Mouse (Mus musculus) erythroblast, embryonic 14.5 days (primary cell): ENCODE measurements around the gene Fbxo24. TPM values are rescaled to one million over a fixed set of nuclear protein-coding genes. Genes with fewer than 3 reads are reported as not detected.

Experiments
- H3K27me3 ChIP-seq: 2 replicates; pipeline ENCODE4 v1.6.1; 2012; ENCODE audit warnings: inconsistent platforms; ENCODE audit not compliant: control insufficient read depth
- H3K36me3 ChIP-seq: 2 replicates; pipeline ENCODE4 v1.6.1; 2012; ENCODE audit warnings: mild to moderate bottlenecking, inconsistent platforms; ENCODE audit not compliant: control insufficient read depth
- H3K4me1 ChIP-seq: 2 replicates; pipeline ENCODE4 v1.6.1; 2012; ENCODE audit warnings: inconsistent platforms; ENCODE audit not compliant: control insufficient read depth
- H3K4me3 ChIP-seq: replicated peaks from 2 replicates; pipeline ENCODE3; 2012; ENCODE audit warnings: moderate library complexity, mild to moderate bottlenecking, inconsistent platforms
- H3K9me3 ChIP-seq: 2 replicates; pipeline ENCODE4 v1.6.1; 2012; ENCODE audit warnings: low read length, inconsistent platforms, mixed read lengths; ENCODE audit not compliant: control insufficient read depth
- GATA1 ChIP-seq: IDR thresholded peaks from 2 replicates; pipeline ENCODE4 v1.6.1; 2012; ENCODE audit warnings: low read length, inconsistent platforms, mixed read lengths
- TAL1 ChIP-seq: IDR thresholded peaks from 3 replicates; pipeline ENCODE4 v1.6.1; 2012; ENCODE audit warnings: low read length, inconsistent platforms, mixed read lengths
- polyA plus RNA-seq: library from polyadenylated mRNA; stranded (reverse); fragments of >175 nt; gene quantifications from 2 replicates; pipeline ENCODE4 v1.2.3, GENCODE M21; 2012

Gene Fbxo24
- not detected in 2 replicates for polyA plus RNA-seq

DNA sequence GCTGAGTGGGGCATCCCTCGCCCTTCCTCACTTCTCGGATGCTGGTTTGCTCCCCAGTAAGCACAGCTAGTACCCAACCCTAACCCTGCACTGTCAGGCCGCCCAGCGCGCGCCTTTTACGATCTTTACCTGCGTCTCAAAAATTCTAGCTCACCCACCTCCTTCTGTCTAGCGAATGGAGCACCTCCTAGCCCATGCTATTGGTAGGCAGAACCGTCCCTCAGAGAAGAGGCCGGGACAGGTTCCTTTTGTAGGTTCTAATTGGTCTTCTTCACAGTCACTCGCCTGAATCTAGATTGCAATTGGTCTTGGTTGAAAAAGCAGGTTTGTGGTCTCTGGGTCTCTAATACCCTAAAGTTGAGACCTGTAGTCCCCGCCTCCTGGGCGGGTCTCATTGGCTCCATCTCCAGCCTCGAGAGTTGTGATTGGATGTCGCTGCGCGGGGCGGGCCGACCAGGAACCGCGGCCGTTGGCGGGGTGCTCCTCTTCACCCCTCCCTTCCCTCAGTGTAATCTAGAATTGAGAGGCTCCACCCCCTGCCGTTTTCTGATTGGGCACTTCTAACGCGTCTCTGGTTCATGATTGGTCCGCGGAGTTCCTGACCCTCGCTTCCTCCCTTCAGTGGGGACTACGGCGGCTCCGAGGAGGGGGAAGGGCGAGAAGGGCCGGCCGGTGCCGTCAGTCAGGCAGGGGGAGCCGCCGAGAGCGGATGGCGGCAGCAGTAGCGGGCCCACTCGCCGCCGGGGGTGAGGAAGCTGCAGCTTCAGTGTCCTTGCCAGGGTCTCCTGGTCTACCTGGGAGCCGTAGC lies at the start of gene Fbxo24, which contains the start of the genes Lrch4 and Gm20605:
TSS of gene Fbxo24 (minus strand) at position 505 of the 808 bp plus-strand sequence.
TSS of gene Lrch4 (plus strand) at position 624 of the 808 bp plus-strand sequence.
TSS of gene Gm20605 (plus strand) at position 678 of the 808 bp plus-strand sequence.
- peaks cover 32% of the 10 kb centered on the region for H3K36me3 ChIP-seq
- peaks cover 56% of the 10 kb centered on the region for H3K4me1 ChIP-seq
- peaks cover 2% of the 10 kb centered on the region; the same call in 1 of the 2 replicates for H3K27me3 ChIP-seq
- no peaks in the 10 kb centered on the region for H3K9me3 ChIP-seq
- TF ChIP-seq TAL1, result no peak
- no peak for TF ChIP-seq GATA1
- peak within 1 kb of the TSS; percentile 99 for H3K4me3 ChIP-seq

DNA sequence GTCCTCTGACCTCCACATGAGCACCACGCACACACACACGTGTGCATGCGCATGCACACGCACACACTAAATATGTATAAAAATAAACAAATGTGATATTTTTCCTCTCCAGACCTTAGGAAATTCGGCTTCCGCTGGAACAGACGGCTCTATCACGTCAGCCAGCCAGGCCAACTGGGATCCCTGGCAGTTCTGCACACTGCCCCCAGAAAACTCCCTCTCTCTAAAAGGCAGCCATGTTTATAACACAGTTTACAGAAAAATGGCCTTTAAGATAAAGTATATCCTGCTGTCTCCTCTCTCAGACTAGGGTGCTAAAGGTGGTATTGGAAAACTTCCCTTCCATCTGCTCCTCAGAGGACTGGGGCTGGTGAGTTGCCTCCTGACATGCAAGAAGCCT lies 49.1 kb upstream of the Fbxo24 start:
- no peak overlapping the region for H3K4me3 ChIP-seq
- no peaks in the 10 kb centered on the region for H3K9me3 ChIP-seq
- no peaks in the 10 kb centered on the region for H3K27me3 ChIP-seq
- TF ChIP-seq GATA1, result no peak
- no peak for TF ChIP-seq TAL1
- peaks cover 94% of the 10 kb centered on the region for H3K36me3 ChIP-seq
- H3K4me1 ChIP-seq, result peaks cover 78% of the 10 kb centered on the region

DNA sequence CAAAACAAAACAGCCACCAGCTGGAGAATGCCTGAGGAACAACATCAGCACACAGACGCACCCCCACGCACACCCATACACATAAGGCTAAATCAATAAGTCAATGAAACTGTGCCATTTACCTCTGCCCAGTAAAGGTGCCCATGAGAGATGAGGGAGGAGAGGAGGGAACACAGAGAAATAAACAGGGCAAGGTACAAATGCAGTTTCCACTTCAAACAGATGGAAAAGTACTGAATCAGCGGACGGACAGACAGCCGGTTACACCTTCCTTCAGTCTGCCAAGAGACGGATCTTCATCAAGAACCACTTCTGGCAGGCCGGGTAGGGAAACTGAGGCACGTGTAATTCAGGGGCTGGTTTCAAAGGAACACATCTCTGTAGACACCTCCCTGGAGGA lies 46.0 kb upstream of the Fbxo24 start:
- Histone ChIP-seq H3K9me3 (no peaks in the 10 kb centered on the region), H3K36me3 (peaks cover 96% of the 10 kb centered on the region), H3K4me3 (no peak overlapping the region), H3K4me1 (peaks cover 83% of the 10 kb centered on the region), H3K27me3 (no peaks in the 10 kb centered on the region)
- TF ChIP-seq GATA1 (no peak), TAL1 (no peak)

DNA sequence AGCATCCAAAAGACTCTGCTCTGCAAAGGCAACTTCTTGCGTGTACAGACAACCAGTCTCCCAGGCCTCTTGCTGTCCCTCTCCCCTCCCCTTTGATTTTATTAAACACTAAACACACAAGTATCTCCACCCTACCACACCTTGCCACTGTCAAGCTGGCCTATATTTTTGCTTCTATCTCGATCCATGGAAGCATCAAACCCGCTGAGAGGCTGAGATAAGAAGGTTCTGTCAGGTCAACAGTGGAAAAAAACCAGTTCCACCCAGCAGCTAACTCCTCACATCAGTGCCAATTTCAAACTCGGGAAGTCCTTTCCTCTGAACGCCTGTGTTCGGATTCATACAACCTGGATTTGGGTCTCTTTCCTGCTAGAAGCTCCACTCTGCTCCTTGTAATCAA lies 44.2 kb upstream of the Fbxo24 start:
- no peaks in the 10 kb centered on the region for H3K9me3 ChIP-seq
- H3K27me3 ChIP-seq, result no peaks in the 10 kb centered on the region
- peaks cover 78% of the 10 kb centered on the region for H3K4me1 ChIP-seq
- TF ChIP-seq TAL1, result peak; percentile 60; the same call in 2 of the 3 replicates
- TF ChIP-seq GATA1, result peak; percentile 51; the same call in 1 of the 2 replicates
- H3K4me3 ChIP-seq, result peak overlapping the region; percentile 9
- H3K36me3 ChIP-seq, result peaks cover 90% of the 10 kb centered on the region

DNA sequence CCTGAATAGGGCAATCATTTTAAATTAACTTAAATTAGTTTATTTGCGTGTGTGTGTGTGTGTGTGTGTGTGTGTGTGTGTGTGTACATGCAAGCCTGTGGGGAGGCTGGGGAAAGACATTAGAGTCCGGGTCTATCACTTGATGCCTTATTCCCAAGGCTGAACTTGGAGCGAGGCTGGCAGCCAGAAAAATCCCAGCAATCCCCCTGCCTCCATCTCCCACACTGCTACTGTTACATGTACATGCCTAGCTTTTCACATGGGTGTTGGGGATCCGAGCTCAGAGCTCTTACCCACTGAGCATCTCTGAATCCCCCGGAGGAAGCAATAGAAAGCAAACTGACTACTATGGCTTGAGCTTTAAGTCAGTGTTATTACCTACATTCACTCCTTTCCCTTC lies 43.6 kb upstream of the Fbxo24 start:
- Histone ChIP-seq H3K36me3 (peaks cover 90% of the 10 kb centered on the region), H3K4me3 (peak overlapping the region; percentile 9), H3K9me3 (no peaks in the 10 kb centered on the region), H3K27me3 (no peaks in the 10 kb centered on the region), H3K4me1 (peaks cover 72% of the 10 kb centered on the region)
- no peak for TF ChIP-seq TAL1
- no peak for TF ChIP-seq GATA1

DNA sequence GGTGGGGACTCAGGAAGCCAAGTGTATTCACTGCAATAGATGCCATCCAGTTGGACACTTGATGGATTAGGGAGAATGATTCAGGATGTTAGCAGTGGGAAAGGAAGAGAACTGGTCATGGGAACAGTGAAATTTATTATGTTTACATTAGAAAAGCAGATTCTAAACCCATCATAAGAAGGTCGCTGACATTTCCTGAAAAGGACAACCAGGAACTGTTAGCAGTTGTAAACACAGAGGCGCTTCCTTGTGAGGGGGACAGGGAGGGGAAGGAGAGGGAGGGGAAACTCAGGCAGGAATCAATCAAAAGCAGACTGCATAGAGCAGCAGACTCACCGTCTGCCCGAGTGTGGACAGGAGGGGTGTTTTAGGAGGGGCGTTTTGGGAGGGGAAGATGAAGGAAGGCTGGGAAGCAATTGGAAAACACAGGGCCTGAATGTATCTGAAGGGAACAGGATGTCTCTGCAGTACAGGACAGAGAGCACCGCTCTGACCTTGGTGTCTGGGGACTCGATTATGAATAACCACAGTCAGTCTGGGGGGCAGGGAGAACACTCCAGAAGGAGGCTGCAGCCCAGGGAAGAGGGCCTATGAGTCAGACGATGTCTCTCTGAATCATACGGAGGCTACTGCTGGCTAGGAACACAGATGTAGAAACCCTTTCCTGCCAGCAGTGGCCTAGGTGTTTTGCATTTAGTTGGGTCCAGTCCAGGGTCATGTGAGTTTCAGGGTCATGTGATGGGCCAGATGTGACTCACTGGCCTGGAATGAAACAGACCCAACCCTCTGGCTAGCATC lies 42.8 kb upstream of the Fbxo24 start:
- no peaks in the 10 kb centered on the region for H3K9me3 ChIP-seq
- H3K36me3 ChIP-seq, result peaks cover 90% of the 10 kb centered on the region
- no peak overlapping the region for H3K4me3 ChIP-seq
- H3K4me1 ChIP-seq, result peaks cover 68% of the 10 kb centered on the region
- TF ChIP-seq TAL1 (no peak), GATA1 (no peak)
- H3K27me3 ChIP-seq, result no peaks in the 10 kb centered on the region

DNA sequence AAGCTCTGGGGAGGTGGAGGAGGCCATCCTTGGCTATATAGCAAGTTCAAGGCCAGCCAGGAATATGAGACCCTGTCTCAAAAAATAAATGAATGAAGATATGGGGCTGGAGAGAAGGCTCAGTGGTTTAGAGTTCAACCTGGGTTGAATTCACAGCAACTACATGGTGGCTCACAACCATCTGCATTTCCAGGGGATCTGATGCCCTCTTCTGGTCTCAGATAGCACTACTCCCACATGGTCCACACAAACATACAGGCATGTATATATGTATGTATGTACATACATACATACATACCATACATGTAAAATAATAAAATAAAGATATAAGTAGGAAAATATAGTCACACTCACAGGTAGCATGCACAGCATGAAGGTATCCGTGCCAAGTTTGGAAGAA lies 41.4 kb upstream of the Fbxo24 start:
- TF ChIP-seq TAL1, result no peak
- no peak for TF ChIP-seq GATA1
- H3K4me1 ChIP-seq, result peaks cover 59% of the 10 kb centered on the region
- H3K9me3 ChIP-seq, result no peaks in the 10 kb centered on the region
- peaks cover 94% of the 10 kb centered on the region for H3K36me3 ChIP-seq
- H3K4me3 ChIP-seq, result no peak overlapping the region
- H3K27me3 ChIP-seq, result no peaks in the 10 kb centered on the region

DNA sequence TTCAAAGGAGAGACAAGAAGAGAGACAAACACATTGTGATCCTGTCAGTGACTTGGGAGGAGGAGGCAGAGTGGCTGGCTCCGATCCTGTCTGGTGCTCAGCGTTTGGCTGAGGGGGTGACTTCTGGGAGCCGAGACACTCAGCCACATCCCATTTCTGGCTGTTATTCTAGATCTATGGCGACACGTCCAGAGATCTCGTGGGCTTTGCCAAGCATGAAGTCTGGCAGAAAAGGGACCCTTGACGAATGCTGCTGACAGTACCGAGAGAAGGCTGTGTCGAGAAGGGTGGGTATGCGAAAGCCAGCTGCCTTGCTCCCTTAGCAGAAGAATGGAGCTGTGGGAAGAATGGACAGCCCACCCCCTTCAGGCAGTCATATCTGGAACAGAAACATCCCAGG lies 40.2 kb upstream of the Fbxo24 start:
- no peak overlapping the region for H3K4me3 ChIP-seq
- peaks cover 46% of the 10 kb centered on the region for H3K4me1 ChIP-seq
- H3K27me3 ChIP-seq, result no peaks in the 10 kb centered on the region
- H3K36me3 ChIP-seq, result peaks cover 94% of the 10 kb centered on the region
- H3K9me3 ChIP-seq, result no peaks in the 10 kb centered on the region
- TF ChIP-seq GATA1 (no peak), TAL1 (no peak)

DNA sequence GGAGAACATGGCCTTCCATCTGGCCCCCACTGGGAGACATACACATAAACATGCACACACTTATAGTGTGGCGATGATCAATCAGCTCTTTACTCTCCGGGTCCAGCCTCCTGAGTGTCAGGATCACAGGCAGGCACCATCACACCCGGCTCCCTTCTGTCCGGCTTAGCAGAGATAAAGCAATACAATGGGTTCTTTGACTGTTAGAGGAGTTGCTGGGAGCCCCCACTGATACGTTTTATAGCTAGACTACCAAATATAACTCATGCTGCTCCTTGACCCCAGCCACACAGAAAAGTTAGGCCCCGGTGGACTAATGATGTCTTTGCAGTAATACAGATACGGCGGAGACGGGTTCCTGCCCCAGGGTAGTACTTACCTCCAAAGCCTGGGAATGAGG lies 34.3 kb upstream of the Fbxo24 start:
- Histone ChIP-seq H3K4me3 (no peak overlapping the region), H3K4me1 (peaks cover 5% of the 10 kb centered on the region), H3K9me3 (peaks cover 3% of the 10 kb centered on the region), H3K36me3 (peaks cover 100% of the 10 kb centered on the region), H3K27me3 (no peaks in the 10 kb centered on the region)
- TF ChIP-seq TAL1 (no peak), GATA1 (no peak)
